Mouse (Mus musculus): ENCODE data around the gene Rasa2.

- no peak for TF ChIP-seq CTCF (IDR thresholded peaks at IDR 0.05; ENCODE audit: extremely low read depth, insufficient read depth, insufficient read length, insufficient replicate concordance)
- TF ChIP-seq POLR2A (IDR thresholded peaks at IDR 0.05; ENCODE audit: low read depth, low read length), result no peak
Observed at GRCm38 (mm10) chr9:96532531-96532930, 98.9 kb downstream of the Rasa2 start.

All from spleen, adult 2 months (tissue).